Mouse (Mus musculus): ENCODE measurements around the gene Mfsd8. TPM values are rescaled to one million over a fixed set of nuclear protein-coding genes. Genes with fewer than 3 reads are reported as not detected.

The Mfsd8 gene
- polyA plus RNA-seq (2014; fragmentation: Illumina TruSeq; extraction: RNeasy Lipid Tissue Mini Kit (QIAGEN cat#74804); ENCODE audit: low read depth, low replicate concordance), result 51.2 TPM

DNA sequence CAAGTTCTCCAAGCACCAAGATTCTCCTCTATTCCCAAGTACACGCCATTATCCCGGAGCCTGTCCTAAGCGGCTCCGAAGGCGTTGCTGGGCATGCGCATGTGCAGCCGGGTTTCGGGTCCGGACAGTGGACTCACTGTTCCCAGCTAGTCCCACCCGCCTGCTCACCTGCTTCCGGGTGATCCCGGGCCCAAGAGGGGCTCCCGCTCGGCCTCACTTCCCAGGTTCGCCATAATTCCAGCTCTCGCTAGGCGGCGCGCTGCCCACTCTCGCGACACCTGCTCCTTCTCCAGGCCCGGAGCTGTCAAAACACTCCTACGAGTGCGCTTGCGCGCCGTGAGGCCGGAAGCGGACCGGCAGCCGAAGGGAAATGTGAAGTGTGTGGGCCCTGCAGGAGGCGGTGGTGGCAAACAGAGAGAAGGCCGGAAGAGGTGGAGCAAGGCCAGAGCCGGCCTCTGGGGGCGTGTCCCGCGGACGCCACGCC is at the start of gene Mfsd8:
Gene Mfsd8 (minus strand): TSS at position 414 of the 484 bp plus-strand sequence.

GRCm38 (mm10) chr3:40846957-40847017 is 101 bp upstream of the Mfsd8 start, which contains the start of gene Abhd18:
Gene Abhd18, plus strand, starts transcription at chr3:40846970.

DNA sequence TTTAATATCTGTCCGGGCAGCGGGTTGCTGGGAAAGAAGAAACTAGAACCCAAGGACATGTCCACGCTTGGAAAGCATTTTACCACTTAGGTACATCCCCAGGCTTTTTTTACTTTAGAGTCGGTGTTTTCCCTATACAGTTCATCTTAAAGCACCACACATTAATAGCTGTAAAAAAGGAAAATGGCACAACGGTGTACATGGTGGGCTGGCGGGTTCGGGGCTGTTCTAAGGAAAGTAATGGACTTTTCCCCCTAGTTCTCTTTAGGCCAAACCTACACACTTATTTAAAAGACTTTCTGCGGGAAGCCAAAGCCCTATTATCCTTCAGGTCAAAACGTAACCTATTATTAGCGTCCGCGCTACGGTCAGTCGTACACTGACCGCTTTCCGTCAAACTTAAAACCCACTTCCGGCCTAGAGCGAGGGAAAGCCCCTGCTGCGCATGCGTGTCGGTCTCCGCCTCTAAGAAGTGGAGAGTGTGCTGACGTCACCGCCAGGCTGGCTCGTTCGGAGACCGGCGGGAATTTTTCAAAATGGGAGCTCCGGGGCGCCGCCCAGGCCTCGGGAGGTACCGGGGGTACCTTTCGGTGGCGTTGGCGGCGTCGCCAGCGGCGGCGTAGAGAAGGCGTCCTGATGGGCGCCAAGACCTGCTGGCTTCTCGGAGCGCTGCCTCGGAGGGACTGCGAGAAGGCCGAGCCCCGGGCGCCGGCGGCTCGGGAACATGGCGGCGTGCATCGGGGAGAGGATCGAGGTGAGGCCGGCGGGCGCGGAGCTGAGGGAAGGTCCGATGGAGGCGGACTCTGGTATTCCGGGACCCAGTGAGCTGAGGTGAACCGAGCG is 46.9 kb downstream of the Mfsd8 start, which contains the start of gene Plk4:
Gene Plk4 (plus strand): TSS at position 490 of the 843 bp plus-strand sequence.

Other genes starting within 250 kb of the Mfsd8 start
- not detected for gene Slc25a31, start 138.0 kb downstream of the Mfsd8 start, polyA plus RNA-seq (2014; fragmentation: Illumina TruSeq; extraction: RNeasy Lipid Tissue Mini Kit (QIAGEN cat#74804); ENCODE audit: low read depth, low replicate concordance)
- 204 TPM for gene Hspa4l, start 102.4 kb downstream of the Mfsd8 start, polyA plus RNA-seq (2014; fragmentation: Illumina TruSeq; extraction: RNeasy Lipid Tissue Mini Kit (QIAGEN cat#74804); ENCODE audit: low read depth, low replicate concordance)
- gene Plk4, start 46.9 kb downstream of the Mfsd8 start, polyA plus RNA-seq (2014; fragmentation: Illumina TruSeq; extraction: RNeasy Lipid Tissue Mini Kit (QIAGEN cat#74804); ENCODE audit: low read depth, low replicate concordance), result 12.1 TPM
- 14.6 TPM for gene Abhd18, start 84 bp upstream of the Mfsd8 start, polyA plus RNA-seq (2014; fragmentation: Illumina TruSeq; extraction: RNeasy Lipid Tissue Mini Kit (QIAGEN cat#74804); ENCODE audit: low read depth, low replicate concordance)
- gene 1700034I23Rik, start 55.7 kb upstream of the Mfsd8 start, polyA plus RNA-seq (2014; fragmentation: Illumina TruSeq; extraction: RNeasy Lipid Tissue Mini Kit (QIAGEN cat#74804); ENCODE audit: low read depth, low replicate concordance), result not detected
- 66.5 TPM for gene Larp1b, start 102.9 kb upstream of the Mfsd8 start, polyA plus RNA-seq (2014; fragmentation: Illumina TruSeq; extraction: RNeasy Lipid Tissue Mini Kit (QIAGEN cat#74804); ENCODE audit: low read depth, low replicate concordance)
- gene Pgrmc2, start 236.2 kb upstream of the Mfsd8 start, polyA plus RNA-seq (2014; fragmentation: Illumina TruSeq; extraction: RNeasy Lipid Tissue Mini Kit (QIAGEN cat#74804); ENCODE audit: low read depth, low replicate concordance), result 112 TPM

Measured in adrenal gland, adult 10 weeks (tissue).